Mouse (Mus musculus) urinary bladder, postnatal 10 days (tissue): ENCODE measurements around the gene Cgref1.

Experiments
- DNase-seq: peaks from one replicate; pipeline ENCODE4 v3.0.0; 2022; ENCODE audit warnings: low spot score

The Cgref1 gene

GRCm38 (mm10) chr5:30917348-30917747 is 28.0 kb downstream of the Cgref1 start:
- no peak for DNase-seq

- no peak for DNase-seq
Measured at GRCm38 (mm10) chr5:30916841-30917240, 28.6 kb downstream of the Cgref1 start.

- no peak for DNase-seq
Measured at GRCm38 (mm10) chr5:30915974-30916433, 29.4 kb downstream of the Cgref1 start.

- no peak for DNase-seq
Measured at GRCm38 (mm10) chr5:30915456-30915855, 29.9 kb downstream of the Cgref1 start.

- DNase-seq = no peak
Measured at GRCm38 (mm10) chr5:30914849-30915248, 30.5 kb downstream of the Cgref1 start.

GRCm38 (mm10) chr5:30914101-30914635 is 31.2 kb downstream of the Cgref1 start:
- DNase-seq = no peak

GRCm38 (mm10) chr5:30913060-30913841 is 32.1 kb downstream of the Cgref1 start, which contains the start of gene Emilin1:
TSS of gene Emilin1 (plus strand) at chr5:30913402.
- no peak for DNase-seq

GRCm38 (mm10) chr5:30912156-30912555 is 33.2 kb downstream of the Cgref1 start:
- no peak for DNase-seq

GRCm38 (mm10) chr5:30910481-30910880 is 34.9 kb downstream of the Cgref1 start:
- DNase-seq = no peak

- no peak for DNase-seq
Measured at GRCm38 (mm10) chr5:30909863-30910262, 35.5 kb downstream of the Cgref1 start.

- DNase-seq = no peak
Measured at GRCm38 (mm10) chr5:30909300-30909659, 36.1 kb downstream of the Cgref1 start.

- DNase-seq = no peak
Measured at GRCm38 (mm10) chr5:30908426-30909299, 36.7 kb downstream of the Cgref1 start.

- peak; percentile 84 for DNase-seq
Measured at GRCm38 (mm10) chr5:30907413-30908059, 37.9 kb downstream of the Cgref1 start, which contains the start of gene Ost4. TSS of gene Ost4 (minus strand) at chr5:30907788.

- DNase-seq = no peak
Measured at GRCm38 (mm10) chr5:30901860-30902259, 43.5 kb downstream of the Cgref1 start.

GRCm38 (mm10) chr5:30890375-30890774 is 55.0 kb downstream of the Cgref1 start:
- DNase-seq = no peak

GRCm38 (mm10) chr5:30889088-30889754 is 56.2 kb downstream of the Cgref1 start:
- no peak for DNase-seq

GRCm38 (mm10) chr5:30888337-30889087 is 56.9 kb downstream of the Cgref1 start, which contains the start of gene Agbl5:
TSS of gene Agbl5 (plus strand) at chr5:30888694.
- peak; percentile 80 for DNase-seq

GRCm38 (mm10) chr5:30887858-30888336 is 57.5 kb downstream of the Cgref1 start:
- peak; percentile 70 for DNase-seq

- DNase-seq = no peak
Measured at GRCm38 (mm10) chr5:30887331-30887761, 58.0 kb downstream of the Cgref1 start.

GRCm38 (mm10) chr5:30886731-30887130 is 58.7 kb downstream of the Cgref1 start:
- DNase-seq = no peak
